Mouse (Mus musculus): ENCODE measurements around the gene Tmem63c. TPM values are rescaled to one million over a fixed set of nuclear protein-coding genes. Genes with fewer than 3 reads are reported as not detected.

Tmem63c gene
- polyA plus RNA-seq, 1 experiment, result not detected

DNA sequence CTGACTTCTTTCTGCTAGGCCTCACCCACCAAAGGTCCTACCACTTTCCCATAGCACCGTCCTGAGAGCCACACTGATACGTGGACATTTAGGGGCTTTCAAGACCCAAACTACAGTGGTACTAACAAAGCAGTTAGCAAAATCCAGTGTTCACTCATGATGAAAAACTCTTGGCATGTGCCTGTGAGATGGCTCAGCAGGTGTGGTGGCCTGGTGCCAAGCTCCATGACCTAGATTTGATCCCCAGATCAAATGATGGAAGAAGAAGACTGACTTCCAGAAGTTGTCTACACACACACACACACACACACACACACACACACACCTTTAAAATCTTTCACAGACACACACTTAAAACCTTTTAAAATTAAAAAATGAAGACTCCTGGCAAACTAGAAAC is 2.4 kb upstream of the Tmem63c start:
- Histone ChIP-seq H3K4me1 (ENCODE audit: control insufficient read depth) (no peaks in the 10 kb centered on the region), H3K27me3 (ENCODE audit: control insufficient read depth) (no peaks in the 10 kb centered on the region; the same call in 1 of the 2 replicates), H3K36me3 (ENCODE audit: control insufficient read depth) (no peaks in the 10 kb centered on the region), H3K4me3 (replicated peaks) (no peak overlapping the region), H3K9me3 (ENCODE audit: control insufficient read depth, low read length) (no peaks in the 10 kb centered on the region)
- TF ChIP-seq TAL1 (IDR thresholded peaks at IDR 0.05; ENCODE audit: low read length) (no peak), GATA1 (IDR thresholded peaks at IDR 0.05; ENCODE audit: low read length) (no peak)

- TF ChIP-seq TAL1 (IDR thresholded peaks at IDR 0.05; ENCODE audit: low read length) (no peak), GATA1 (IDR thresholded peaks at IDR 0.05; ENCODE audit: low read length) (no peak)
- Histone ChIP-seq H3K9me3 (ENCODE audit: control insufficient read depth, low read length) (no peaks in the 10 kb centered on the region), H3K27me3 (ENCODE audit: control insufficient read depth) (peaks cover 14% of the 10 kb centered on the region), H3K36me3 (ENCODE audit: control insufficient read depth) (no peaks in the 10 kb centered on the region), H3K4me3 (replicated peaks) (no peak overlapping the region), H3K4me1 (ENCODE audit: control insufficient read depth) (peaks cover 7% of the 10 kb centered on the region)
These were observed 866 bp downstream of the Tmem63c start for GRCm38 (mm10) chr12:87022006-87022405.

GRCm38 (mm10) chr12:87023456-87023855 is 2.3 kb downstream of the Tmem63c start:
- Histone ChIP-seq H3K9me3 (ENCODE audit: control insufficient read depth, low read length) (no peaks in the 10 kb centered on the region), H3K27me3 (ENCODE audit: control insufficient read depth) (peaks cover 27% of the 10 kb centered on the region)
- TF ChIP-seq TAL1 (IDR thresholded peaks at IDR 0.05; ENCODE audit: low read length) (no peak), GATA1 (IDR thresholded peaks at IDR 0.05; ENCODE audit: low read length) (no peak)

DNA sequence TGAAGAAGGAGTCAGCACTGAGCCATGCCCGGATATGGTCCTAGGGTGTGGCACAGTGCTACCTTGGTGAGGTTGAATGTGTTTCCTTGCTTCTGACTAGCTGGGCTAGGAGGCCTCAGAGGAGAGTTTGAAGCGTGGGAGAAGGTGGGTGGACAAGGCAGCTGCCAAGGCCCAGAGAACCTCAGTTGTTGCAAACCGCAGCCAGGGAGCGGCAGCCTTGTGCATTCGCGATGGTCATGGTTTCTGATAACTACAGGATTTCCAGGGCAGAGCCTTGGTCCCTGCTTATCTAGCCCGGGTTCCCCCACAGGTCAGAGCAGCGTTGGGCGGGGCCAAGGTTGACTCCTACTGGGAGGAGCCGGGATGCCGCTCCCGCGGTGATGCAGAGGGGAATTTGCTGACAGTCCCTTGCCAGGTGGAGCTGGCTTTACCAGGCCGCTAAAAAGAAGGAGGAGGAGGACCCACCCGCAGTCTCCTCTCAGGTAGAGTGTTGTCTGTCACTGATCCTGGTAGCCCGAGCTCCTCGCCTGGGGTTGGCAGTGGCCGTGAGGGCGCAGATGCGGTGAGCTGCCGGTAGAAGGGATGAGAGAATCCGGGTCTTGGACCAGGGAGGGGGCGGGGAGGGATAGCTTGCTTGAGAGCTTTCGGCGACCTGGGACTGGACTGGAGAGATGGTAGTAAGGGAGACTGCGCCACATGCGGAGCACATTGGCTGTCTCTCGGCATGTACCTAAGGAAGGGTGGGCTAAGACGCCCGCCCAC is 5.2 kb downstream of the Tmem63c start:
- TF ChIP-seq GATA1 (IDR thresholded peaks at IDR 0.05; ENCODE audit: low read length) (no peak), TAL1 (IDR thresholded peaks at IDR 0.05; ENCODE audit: low read length) (no peak)
- peaks cover 7% of the 10 kb centered on the region for H3K4me1 ChIP-seq (ENCODE audit: control insufficient read depth)
- no peaks in the 10 kb centered on the region for H3K9me3 ChIP-seq (ENCODE audit: control insufficient read depth, low read length)
- no peak overlapping the region for H3K4me3 ChIP-seq (replicated peaks)
- no peaks in the 10 kb centered on the region for H3K36me3 ChIP-seq (ENCODE audit: control insufficient read depth)
- H3K27me3 ChIP-seq (ENCODE audit: control insufficient read depth), result peaks cover 28% of the 10 kb centered on the region

More at GRCm38 (mm10) chr12:87023456-87023855, 2.3 kb downstream of the Tmem63c start:
- Histone ChIP-seq H3K4me1 (ENCODE audit: control insufficient read depth) (peaks cover 7% of the 10 kb centered on the region), H3K36me3 (ENCODE audit: control insufficient read depth) (no peaks in the 10 kb centered on the region), H3K4me3 (replicated peaks) (no peak overlapping the region)

DNA sequence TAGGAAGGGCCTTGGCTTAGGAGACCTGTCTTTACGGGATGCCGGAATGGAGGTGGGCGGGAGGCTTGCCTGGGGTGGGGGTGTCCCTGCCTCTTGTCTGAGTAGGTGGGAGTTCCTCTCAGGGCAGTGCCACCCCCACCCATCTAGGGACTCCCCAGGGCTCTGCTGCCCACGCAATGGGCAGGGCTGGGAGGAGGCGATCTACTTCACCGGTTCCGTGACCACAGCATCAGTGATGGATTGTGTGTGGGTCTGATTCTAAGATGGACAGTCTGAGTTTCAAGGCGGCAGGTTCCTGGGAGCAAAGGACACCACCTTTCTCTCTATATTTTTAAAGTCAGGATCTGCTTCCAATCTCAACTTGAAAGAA is 5.7 kb downstream of the Tmem63c start:
- Histone ChIP-seq H3K4me1 (ENCODE audit: control insufficient read depth) (peaks cover 7% of the 10 kb centered on the region), H3K9me3 (ENCODE audit: control insufficient read depth, low read length) (no peaks in the 10 kb centered on the region), H3K4me3 (replicated peaks) (no peak overlapping the region), H3K36me3 (ENCODE audit: control insufficient read depth) (no peaks in the 10 kb centered on the region), H3K27me3 (ENCODE audit: control insufficient read depth) (peaks cover 28% of the 10 kb centered on the region)
- no peak for TF ChIP-seq TAL1 (IDR thresholded peaks at IDR 0.05; ENCODE audit: low read length)
- no peak for TF ChIP-seq GATA1 (IDR thresholded peaks at IDR 0.05; ENCODE audit: low read length)

- no peak for TF ChIP-seq GATA1 (IDR thresholded peaks at IDR 0.05; ENCODE audit: low read length)
- TF ChIP-seq TAL1 (IDR thresholded peaks at IDR 0.05; ENCODE audit: low read length), result no peak
- Histone ChIP-seq H3K4me1 (ENCODE audit: control insufficient read depth) (peaks cover 7% of the 10 kb centered on the region), H3K9me3 (ENCODE audit: control insufficient read depth, low read length) (no peaks in the 10 kb centered on the region), H3K4me3 (replicated peaks) (no peak overlapping the region), H3K27me3 (ENCODE audit: control insufficient read depth) (peaks cover 28% of the 10 kb centered on the region), H3K36me3 (ENCODE audit: control insufficient read depth) (no peaks in the 10 kb centered on the region)
These were observed 6.3 kb downstream of the Tmem63c start for GRCm38 (mm10) chr12:87027391-87027790.

GRCm38 (mm10) chr12:87028068-87028467 is 6.9 kb downstream of the Tmem63c start:
- Histone ChIP-seq H3K9me3 (ENCODE audit: control insufficient read depth, low read length) (no peaks in the 10 kb centered on the region), H3K4me1 (ENCODE audit: control insufficient read depth) (peaks cover 7% of the 10 kb centered on the region), H3K4me3 (replicated peaks) (no peak overlapping the region), H3K27me3 (ENCODE audit: control insufficient read depth) (peaks cover 28% of the 10 kb centered on the region), H3K36me3 (ENCODE audit: control insufficient read depth) (no peaks in the 10 kb centered on the region)
- no peak for TF ChIP-seq TAL1 (IDR thresholded peaks at IDR 0.05; ENCODE audit: low read length)
- TF ChIP-seq GATA1 (IDR thresholded peaks at IDR 0.05; ENCODE audit: low read length), result no peak

DNA sequence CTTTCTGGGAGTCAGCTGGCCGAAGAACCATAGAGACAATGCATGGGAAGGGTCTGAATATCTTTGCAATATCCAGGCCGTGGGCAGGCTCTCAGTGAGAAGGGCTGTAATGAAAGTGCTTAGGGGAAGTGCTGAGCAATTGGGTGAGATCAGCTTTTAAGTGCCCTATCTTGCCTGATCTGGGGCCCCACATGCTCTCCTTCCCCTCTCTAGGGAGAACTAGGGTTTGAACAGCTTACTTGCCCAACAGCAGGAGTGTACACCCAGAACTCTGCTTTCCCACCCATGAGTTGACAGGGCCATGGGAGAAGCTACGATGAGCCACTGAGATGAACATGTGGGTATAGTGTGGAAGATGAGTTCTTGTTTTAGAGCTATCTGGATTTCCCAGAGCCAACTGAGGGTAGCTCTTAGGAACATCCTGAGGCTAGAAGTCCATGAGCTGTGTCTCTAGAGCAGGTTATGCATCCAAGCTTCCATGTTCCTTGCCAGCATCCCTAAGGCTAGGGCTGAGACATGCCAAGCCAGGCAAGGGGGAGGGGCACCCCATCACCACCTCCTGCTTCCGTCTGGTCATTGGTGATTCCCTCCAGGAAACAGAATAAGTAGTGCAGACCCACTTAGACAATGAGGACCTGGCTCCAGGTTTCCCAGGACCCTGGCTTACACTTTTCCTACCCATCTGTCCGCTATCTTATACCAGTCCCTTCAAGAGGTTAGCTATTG is 8.3 kb downstream of the Tmem63c start:
- peaks cover 28% of the 10 kb centered on the region for H3K27me3 ChIP-seq (ENCODE audit: control insufficient read depth)
- H3K9me3 ChIP-seq (ENCODE audit: control insufficient read depth, low read length), result no peaks in the 10 kb centered on the region
- H3K36me3 ChIP-seq (ENCODE audit: control insufficient read depth), result no peaks in the 10 kb centered on the region
- TF ChIP-seq GATA1 (IDR thresholded peaks at IDR 0.05; ENCODE audit: low read length) (no peak), TAL1 (IDR thresholded peaks at IDR 0.05; ENCODE audit: low read length) (no peak)
- H3K4me1 ChIP-seq (ENCODE audit: control insufficient read depth), result peaks cover 7% of the 10 kb centered on the region
- no peak overlapping the region for H3K4me3 ChIP-seq (replicated peaks)

- Histone ChIP-seq H3K9me3 (ENCODE audit: control insufficient read depth, low read length) (no peaks in the 10 kb centered on the region), H3K36me3 (ENCODE audit: control insufficient read depth) (no peaks in the 10 kb centered on the region), H3K27me3 (ENCODE audit: control insufficient read depth) (peaks cover 21% of the 10 kb centered on the region), H3K4me1 (ENCODE audit: control insufficient read depth) (peaks cover 3% of the 10 kb centered on the region), H3K4me3 (replicated peaks) (no peak overlapping the region)
- TF ChIP-seq TAL1 (IDR thresholded peaks at IDR 0.05; ENCODE audit: low read length) (no peak), GATA1 (IDR thresholded peaks at IDR 0.05; ENCODE audit: low read length) (no peak)
These were observed 10.1 kb downstream of the Tmem63c start for GRCm38 (mm10) chr12:87031163-87031763.

Data from erythroblast, embryonic 14.5 days (primary cell).